Mouse (Mus musculus) brown adipose tissue, adult 24 weeks (tissue): ENCODE measurements around the gene Gm21822. TPM values are rescaled to one million over a fixed set of nuclear protein-coding genes. Genes with fewer than 3 reads are reported as not detected.
"Not testable (repeated sequence)": the region's sequence is repeated elsewhere in the genome, so short reads cannot be mapped to it uniquely, and the experiment has no call there.

ENCODE experiments used
- H3K27ac ChIP-seq: fragments of 200-500 bp; replicated peaks from 2 replicates; pipeline ENCODE4 v1.5.1; 2012; ENCODE audit warnings: low read depth, mild to moderate bottlenecking, low read length
- H3K4me1 ChIP-seq: fragments of 200-500 bp; 2 replicates; pipeline ENCODE4 v1.6.1; 2012; ENCODE audit warnings: low read length, mixed read lengths; ENCODE audit not compliant: control insufficient read depth, insufficient read depth, insufficient read length
- H3K4me3 ChIP-seq: fragments of 200-500 bp; 2 replicates; pipeline ENCODE4 v1.5.1; 2012; ENCODE audit warnings: low read depth, mild to moderate bottlenecking, low read length, moderate library complexity; ENCODE audit not compliant: insufficient read depth
- polyA plus RNA-seq: library from polyadenylated mRNA; stranded (reverse); fragments of >200 nt; gene quantifications from 2 replicates; pipeline ENCODE4 v1.2.4, GENCODE M21; 2012; ENCODE audit not compliant: missing spikeins, insufficient read depth, insufficient read length

Gm21822 gene
- polyA plus RNA-seq, result not detected in 2 replicates

- not testable (repeated sequence) for H3K4me3 ChIP-seq, H3K4me1 ChIP-seq, H3K27ac ChIP-seq
Measured at GRCm38 (mm10) chrY:18654182-18654581, at the start of gene Gm21822. TSS of gene Gm21822 (plus strand) at chrY:18654482.
